Mouse (Mus musculus) c-Kit-negative CD71-positive TER-119-positive erythroid progenitor cells, embryonic 14.5 days (primary cell): ENCODE data around the gene Smagp.

Experiments
- DNase-seq: peaks from one replicate; pipeline ENCODE4 v3.0.0-alpha.2; 2013; ENCODE audit warnings: low read depth, low spot score

Smagp gene

DNA sequence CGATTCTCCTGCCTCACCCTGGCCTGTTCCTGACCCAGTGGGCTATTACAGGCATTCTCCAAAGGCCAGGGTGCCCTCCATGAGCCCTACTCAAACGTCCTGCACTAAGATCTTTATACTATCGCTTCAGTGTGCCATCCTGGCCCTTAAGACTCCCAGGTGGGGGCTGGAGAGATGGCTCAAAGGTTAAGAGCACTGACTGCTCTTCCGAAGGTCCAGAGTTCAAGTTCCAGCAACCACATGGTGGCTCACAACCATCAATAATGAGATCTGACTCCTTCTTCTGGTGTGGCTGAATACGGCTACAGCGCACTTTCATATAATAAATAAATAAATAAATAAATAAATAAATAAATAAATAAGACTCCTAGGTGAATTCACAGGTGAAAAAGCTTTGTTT, 43.9 kb downstream of the Smagp start:
- no peak for DNase-seq

DNA sequence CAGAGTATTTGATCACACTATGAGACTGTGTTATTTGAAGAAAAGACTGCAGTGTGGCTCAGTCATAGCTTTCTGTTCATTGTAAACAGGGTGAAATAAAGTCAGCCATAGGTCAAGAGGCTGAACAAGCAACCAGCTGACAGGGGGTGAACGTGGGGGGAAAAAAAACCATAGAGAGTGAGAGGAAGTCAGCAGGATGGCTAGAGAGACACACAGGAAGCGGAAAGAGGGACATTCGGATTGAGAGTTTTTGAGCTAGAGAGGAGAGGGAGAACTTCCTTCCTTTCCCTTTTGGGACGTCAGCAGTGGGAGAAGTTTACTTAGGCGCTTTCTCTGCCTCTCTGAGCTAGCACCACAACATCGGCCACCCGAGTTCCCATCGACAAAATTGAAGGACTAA, 46.3 kb downstream of the Smagp start:
- no peak for DNase-seq

DNA sequence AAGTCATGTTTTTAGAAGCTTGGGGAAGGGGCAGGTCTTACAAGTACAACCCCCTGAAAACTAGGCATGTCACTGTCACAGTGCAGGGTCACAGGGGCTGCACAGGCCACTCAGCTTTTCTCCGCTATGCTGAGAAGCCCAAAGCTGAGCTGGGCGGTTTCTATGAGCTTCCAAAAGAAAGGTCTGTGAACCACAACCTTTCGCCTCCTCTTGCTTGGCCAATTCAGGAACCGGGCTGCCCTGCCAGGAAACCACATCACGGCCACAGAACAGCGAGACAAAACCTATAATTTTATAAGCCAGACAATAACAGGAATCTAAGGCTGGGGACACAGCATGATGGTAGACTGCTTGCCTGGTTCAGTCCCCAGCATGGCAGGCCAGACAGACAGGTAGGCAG, 48.4 kb downstream of the Smagp start:
- no peak for DNase-seq

DNA sequence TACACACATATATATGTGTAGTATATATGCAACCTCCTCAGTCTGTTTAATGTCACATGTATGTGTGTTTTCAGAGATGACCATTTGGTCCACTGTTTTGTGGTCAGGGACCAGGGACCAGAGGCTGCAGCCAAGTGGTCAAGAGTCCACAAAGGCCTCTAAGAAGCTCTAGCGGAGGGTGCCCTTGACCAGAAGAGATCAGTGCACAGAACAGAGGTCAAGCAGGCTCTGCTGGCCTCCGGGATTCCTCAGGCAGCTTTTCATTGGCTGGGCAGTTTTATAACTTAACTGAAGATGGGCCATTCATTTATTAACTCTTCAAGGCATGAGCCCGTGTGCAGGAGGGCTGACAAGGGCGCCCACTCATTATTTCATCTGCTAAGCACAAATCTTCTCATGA, 49.6 kb downstream of the Smagp start:
- DNase-seq = no peak

DNA sequence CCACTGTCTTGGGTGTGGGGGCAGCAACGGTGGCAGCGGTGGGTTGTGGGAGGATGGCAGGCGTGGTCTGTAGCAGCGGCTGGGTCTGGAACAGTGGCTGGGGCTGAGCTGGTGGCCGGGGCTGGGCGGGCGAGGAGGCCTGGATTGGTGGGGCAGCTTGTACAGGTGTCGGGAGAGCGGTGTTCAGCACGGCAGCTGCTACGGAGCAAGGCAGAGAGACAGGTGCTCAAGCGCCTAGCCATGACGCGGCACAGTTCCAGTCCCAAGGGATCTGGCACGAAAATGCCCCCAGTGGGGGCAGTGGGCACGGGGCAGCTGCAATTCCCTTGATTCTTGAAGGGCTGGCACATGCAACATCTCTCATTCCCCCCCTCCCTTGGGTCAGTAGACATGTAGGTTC, 50.8 kb downstream of the Smagp start:
- DNase-seq = no peak

DNA sequence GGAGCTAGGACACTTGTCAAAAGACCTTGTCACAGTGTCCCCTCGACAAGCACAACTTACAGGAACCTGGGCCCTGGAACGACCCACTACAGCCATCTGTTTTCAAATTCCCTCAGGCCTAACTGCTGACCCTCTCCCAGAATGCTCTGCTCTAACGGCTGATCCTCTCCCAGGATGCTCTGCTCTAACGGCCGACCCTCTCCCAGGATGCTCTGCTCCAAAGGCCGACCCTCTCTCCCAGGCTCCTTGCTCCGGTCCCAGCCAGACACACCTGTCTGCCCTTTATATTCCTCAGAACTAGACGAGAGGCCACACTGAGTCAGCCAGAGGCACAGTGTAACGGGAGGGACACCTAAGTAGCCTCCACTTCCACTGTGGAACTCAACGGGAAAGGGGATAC, 56.6 kb downstream of the Smagp start:
- DNase-seq = no peak

DNA sequence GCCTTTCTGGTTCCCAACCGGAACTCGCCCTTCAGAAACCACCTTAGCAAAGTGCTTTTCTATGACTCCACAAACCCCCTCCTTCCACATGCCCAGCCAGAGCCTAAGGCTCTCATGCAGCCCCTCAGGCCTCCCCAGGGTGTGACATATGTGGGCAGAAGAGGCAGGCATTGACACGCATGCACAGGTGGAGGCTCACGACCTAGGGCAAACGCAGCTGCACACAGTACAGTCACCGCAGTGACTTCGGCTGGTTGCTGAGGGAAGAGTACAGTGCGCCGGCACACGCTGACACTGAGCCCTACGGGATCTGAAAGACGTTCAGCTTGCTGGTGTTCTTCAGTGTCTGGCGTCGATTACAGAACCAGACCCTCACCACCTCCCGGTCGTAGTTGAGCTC, 58.8 kb downstream of the Smagp start:
- no peak for DNase-seq

DNA sequence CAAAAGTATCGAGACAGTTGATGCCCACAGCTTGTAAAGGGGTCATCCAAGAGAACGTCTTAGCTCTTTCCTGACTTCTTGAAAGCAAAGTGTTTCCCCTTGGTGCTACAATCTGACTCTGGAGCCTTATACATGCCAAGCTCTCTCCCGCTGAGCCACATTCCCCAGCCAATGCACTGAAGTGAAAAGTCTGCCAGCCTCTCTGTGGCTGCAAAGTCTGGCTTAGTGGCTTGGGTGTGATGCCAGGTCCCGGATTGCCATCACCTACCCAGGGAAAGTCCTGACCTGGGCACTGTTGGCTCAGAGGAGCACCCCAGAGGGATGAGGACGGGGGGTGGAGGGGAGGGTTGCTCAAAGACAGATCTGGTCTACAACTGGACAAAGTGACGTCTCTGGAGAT, 59.9 kb downstream of the Smagp start:
- DNase-seq = no peak

DNA sequence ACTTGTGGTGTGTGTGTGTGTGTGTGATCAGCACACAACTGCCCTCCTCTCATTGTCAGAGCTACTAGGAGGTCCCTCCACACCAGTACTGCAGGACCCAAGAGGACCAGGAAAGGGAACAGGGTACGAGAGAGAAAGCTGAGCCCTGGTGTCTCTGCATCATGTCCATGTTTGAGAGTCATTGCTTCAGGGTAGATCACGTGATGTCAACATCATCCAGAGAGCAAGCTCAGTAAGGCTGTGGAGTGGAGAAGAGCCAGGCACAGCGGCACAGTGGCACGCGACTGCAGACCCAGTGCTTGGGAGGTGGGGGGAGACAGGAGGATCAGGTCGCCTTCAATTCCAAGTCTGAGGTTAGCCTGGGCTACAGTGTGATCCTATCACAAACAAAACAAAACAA, 60.3 kb downstream of the Smagp start:
- no peak for DNase-seq

DNA sequence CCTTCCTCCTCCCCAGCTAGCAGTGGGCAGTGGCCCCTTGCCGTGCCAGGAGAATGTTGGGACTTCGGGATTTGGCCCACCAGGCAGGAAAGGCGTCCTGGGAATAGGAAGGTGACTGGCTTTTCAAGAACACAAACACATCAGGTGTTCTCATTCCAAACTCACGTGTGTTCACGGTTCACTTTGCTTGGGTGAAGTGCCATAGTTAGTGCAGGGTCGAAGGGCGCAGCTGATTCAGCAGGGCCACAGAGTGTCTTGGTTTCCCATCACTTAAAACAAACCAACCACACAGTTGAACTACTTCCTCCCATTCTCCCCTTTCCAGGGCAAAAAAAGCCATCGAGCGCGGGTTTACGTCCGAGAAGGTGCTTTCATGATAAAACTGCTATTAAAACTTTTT, 61.4 kb downstream of the Smagp start:
- DNase-seq = no peak

DNA sequence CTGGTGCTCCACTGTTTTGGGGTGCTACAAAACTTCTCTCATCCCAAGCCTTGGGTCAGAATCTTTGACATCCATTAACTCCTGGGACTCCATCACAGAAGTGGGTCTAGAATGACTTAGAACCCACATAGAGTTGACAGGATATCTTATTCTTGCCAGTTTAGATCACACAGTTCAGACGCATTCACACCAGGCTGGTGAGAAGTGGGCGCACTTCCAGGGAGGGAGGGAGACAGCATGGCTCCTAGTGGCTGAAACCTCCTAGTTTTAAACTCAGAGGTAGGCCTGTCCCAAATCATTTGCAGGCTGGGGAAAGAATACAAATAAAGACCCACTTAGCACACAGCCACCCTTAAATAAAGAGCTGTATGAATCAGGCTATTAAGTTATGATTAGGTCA, 62.4 kb downstream of the Smagp start:
- DNase-seq = no peak

DNA sequence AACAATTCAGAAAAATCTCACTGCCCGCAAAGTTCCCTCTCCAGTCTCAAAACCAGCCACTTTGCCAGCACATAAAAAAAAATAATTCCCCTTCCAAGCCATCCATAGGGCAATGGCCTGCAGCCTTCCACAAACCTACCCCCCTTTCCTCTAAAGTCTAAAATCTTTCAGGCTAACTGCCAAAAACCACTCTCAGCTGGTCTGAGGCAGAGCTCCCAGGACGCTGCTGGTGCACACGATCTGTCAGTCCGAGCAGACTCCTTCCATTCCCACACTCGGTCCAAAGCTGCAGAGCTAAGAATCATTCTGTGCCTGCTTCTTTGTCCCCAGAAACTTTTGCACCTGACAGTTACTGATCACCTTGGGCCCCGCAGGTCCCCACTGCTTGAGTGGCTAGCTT, 62.8 kb downstream of the Smagp start:
- DNase-seq = no peak
